9 mouse cellular contexts compared by ENCODE assay signal in the genomic region with DNA sequence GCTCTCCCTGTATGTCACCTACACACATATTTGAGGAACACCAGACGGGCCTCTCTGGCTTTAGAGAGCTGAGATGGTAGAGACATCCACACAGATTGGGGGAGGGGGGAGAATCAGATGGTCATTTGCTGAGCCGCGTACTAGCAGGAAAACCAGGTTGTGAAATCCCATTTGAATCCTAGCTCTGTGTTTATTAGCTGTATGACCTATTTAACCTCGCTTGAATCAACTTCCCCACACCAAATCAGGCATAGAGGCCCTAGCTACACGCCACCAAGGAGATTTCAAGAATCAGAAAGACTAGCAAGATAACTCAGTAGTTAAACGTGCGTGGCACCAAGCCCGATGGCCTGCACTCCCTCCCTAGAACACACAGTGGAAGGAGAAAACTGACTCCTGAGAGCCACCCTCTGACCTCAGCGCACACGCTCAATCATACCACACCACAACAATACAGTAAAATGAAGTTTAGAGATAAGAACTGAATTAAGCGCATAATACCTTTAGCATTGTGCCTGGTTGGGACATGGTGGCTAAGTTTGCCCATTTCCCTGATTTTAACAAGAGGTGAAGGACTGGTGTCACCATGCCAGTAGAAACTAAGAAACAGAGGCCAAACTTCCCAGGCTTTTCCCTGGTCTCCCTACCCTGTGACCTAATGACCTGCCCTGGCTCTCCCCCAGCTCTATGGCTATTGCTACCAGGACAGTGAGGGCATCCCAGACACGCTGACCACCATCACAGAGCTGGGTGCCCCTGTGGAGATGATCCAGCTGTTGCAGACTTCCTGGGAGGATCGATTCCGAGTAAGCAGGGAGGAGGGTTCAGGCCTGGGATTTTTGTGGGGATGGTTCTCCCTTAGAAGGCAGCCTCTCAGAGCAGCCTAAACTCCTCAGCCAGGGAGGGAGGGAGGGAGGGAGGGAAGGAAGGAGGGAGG. TPM values are rescaled to one million over a fixed set of nuclear protein-coding genes. Genes with fewer than 3 reads are reported as not detected.
DNase-seq lines count a peak whose midpoint lies in the region; ATAC-seq and TF ChIP-seq lines count a peak whose summit lies in the region.
"Had no signal": no experiment of that assay in that cellular context is flagged by ENCODE, and none has a peak within 500 bp of the region (broad histone marks: within the 10 kb centered on the region; RNA-seq: fewer than 3 reads in every experiment).

No protein-coding gene starts in this region.

- peaks cover 52% of the 10 kb centered on the region for H3K36me3 ChIP-seq in lung, embryonic 14.5 days (ENCODE audit: insufficient read depth)
- H3K36me3 ChIP-seq in heart, embryonic 14.5 days (ENCODE audit: control insufficient read depth, insufficient read depth, low read length): peaks cover 52% of the 10 kb centered on the region
- peaks cover 65% of the 10 kb centered on the region for H3K36me3 ChIP-seq in limb, embryonic 10.5 days

- peak overlapping the region; percentile 96 for H3K4me2 ChIP-seq in lung, embryonic 14.5 days
- H3K4me2 ChIP-seq in heart, embryonic 14.5 days (ENCODE audit: low read length): peak overlapping the region; percentile 95

- H3K9ac ChIP-seq in lung, embryonic 14.5 days: peak overlapping the region; percentile 11; the same call in 1 of the 2 replicates
- H3K9ac ChIP-seq in heart, embryonic 14.5 days (ENCODE audit: low read length): peak overlapping the region; percentile 99

- H3K27ac ChIP-seq in lung, embryonic 14.5 days (ENCODE audit: low read depth): peak overlapping the region; percentile 33; the same call in 1 of the 2 replicates
- peak overlapping the region; percentile 84 to 99 for H3K27ac ChIP-seq in heart, embryonic 14.5 days (replicated peaks in 1 of 2; ENCODE audit: control insufficient read depth in 1 of 2, insufficient read depth in 1 of 2, low read depth in 2 of 2, low read length in 2 of 2)
- peak overlapping the region; percentile 95 for H3K27ac ChIP-seq in limb, embryonic 10.5 days

- ATAC-seq in lung, embryonic 14.5 days (ENCODE audit: insufficient read depth): no peak
- no peak for ATAC-seq in heart, embryonic 14.5 days (ENCODE audit: insufficient number of reproducible peaks, insufficient read depth, low FRiP score, low read depth)

- peak overlapping the region; percentile 78; the same call in 1 of the 2 replicates for H3K4me3 ChIP-seq in lung, embryonic 14.5 days (ENCODE audit: low read depth, low read length)
- no peak overlapping the region for H3K4me3 ChIP-seq in lung, adult 2 months (replicated peaks; ENCODE audit: extremely low read depth, low read depth, low read length)
- peak overlapping the region; percentile 12 to 95 for H3K4me3 ChIP-seq in heart, embryonic 14.5 days (ENCODE audit: control insufficient read depth in 1 of 2, insufficient read depth in 1 of 2, low read depth in 1 of 2, low read length in 2 of 2)
- H3K4me3 ChIP-seq in limb, embryonic 10.5 days: peak overlapping the region; percentile 80

- no peak for TF ChIP-seq POLR2A in lung, adult 2 months (IDR thresholded peaks at IDR 0.05; ENCODE audit: borderline replicate concordance, extremely low read depth, low read depth, low read length)

- WGBS in lung, embryonic 14.5 days: 47% methylated on average over 14 of the region's 14 CpGs
- WGBS in lung, adult 2 months: 65% methylated on average over 14 of the region's 14 CpGs
- 31% methylated on average over 14 of the region's 14 CpGs for WGBS in heart, embryonic 14.5 days
- WGBS in limb, embryonic 10.5 days: 48% methylated on average over 14 of the region's 14 CpGs

- no peak for TF ChIP-seq CTCF in lung, embryonic 14.5 days (IDR thresholded peaks at IDR 0.05; ENCODE audit: low read depth)
- no peak for TF ChIP-seq CTCF in lung, adult 2 months (IDR thresholded peaks at IDR 0.05; ENCODE audit: insufficient read depth, low read length)

- peak; percentile 56 for DNase-seq in lung, embryonic 14.5 days
- no peak for DNase-seq in lung, adult 2 months
- DNase-seq in limb, embryonic 10.5 days (ENCODE audit: low spot score): no peak
- DNase-seq in skeletal muscle tissue, adult 2 months (ENCODE audit: low read depth, low spot score): peak; percentile 57
- no peak for DNase-seq in cerebellum, postnatal 25 days
- no peak for DNase-seq in retina, embryonic 14.5 days (ENCODE audit: low spot score)
- no peak for DNase-seq in frontal cortex, postnatal 14 days (ENCODE audit: low spot score in 2 of 2)
- DNase-seq: cerebellum, adult 11-12 months had no signal

- H3K9me3 ChIP-seq in lung, embryonic 14.5 days (ENCODE audit: low read depth, low read length): no peaks in the 10 kb centered on the region
- H3K9me3 ChIP-seq in heart, embryonic 14.5 days (ENCODE audit: control insufficient read depth, low read length): no peaks in the 10 kb centered on the region
- no peaks in the 10 kb centered on the region for H3K9me3 ChIP-seq in limb, embryonic 10.5 days (replicated peaks)

- H3K27me3 ChIP-seq in lung, embryonic 14.5 days (ENCODE audit: insufficient read depth, low read length): no peaks in the 10 kb centered on the region
- H3K27me3 ChIP-seq in heart, embryonic 14.5 days (ENCODE audit: control insufficient read depth, insufficient read depth, low read length): no peaks in the 10 kb centered on the region
- H3K27me3 ChIP-seq in limb, embryonic 10.5 days (ENCODE audit: low read depth, poor library complexity, severe bottlenecking): peaks cover 87% of the 10 kb centered on the region

- peaks cover 25% of the 10 kb centered on the region for H3K4me1 ChIP-seq in lung, embryonic 14.5 days (ENCODE audit: insufficient read depth)
- no peaks in the 10 kb centered on the region; the same call in 1 of the 2 replicates for H3K4me1 ChIP-seq in lung, adult 2 months (ENCODE audit: control insufficient read depth, insufficient read depth, low read length)
- H3K4me1 ChIP-seq in heart, embryonic 14.5 days (ENCODE audit: control insufficient read depth in 2 of 2, insufficient read depth in 2 of 2, low read length in 2 of 2): peaks cover 42 to 64% of the 10 kb centered on the region in 2 experiments
- peaks cover 90% of the 10 kb centered on the region for H3K4me1 ChIP-seq in limb, embryonic 10.5 days

RNA-seq across cellular contexts. Expression of gene Pkdcc, which starts 4.5 kb away (rescaled TPM):
- polyA plus RNA-seq in lung, embryonic 14.5 days (2014; fragmentation: Nextera tagmentation; extraction: Ambion mirVana): 21.1 and 25.3 TPM in 2 replicates
- polyA plus RNA-seq in lung, adult 2 months (2012; rRNA removed): 33.9 and 35.0 TPM in 2 replicates
- polyA plus RNA-seq in heart, embryonic 14.5 days (2014; fragmentation: Nextera tagmentation; extraction: Ambion mirVana): 12.5 and 20.2 TPM in 2 replicates
- polyA plus RNA-seq in limb, embryonic 10.5 days (2016; fragmentation: Nextera tagmentation; extraction: Ambion mirVana): 32.4 and 34.8 TPM in 2 replicates

Comparison
In these comparisons a context has a peak if more than half of its experiments do, and no peak if none do; other contexts are left out.
1. DNase-seq: peak in lung, embryonic 14.5 days (single experiment) and skeletal muscle tissue, adult 2 months (single experiment); none in lung, adult 2 months (single experiment), limb, embryonic 10.5 days (single experiment), cerebellum, postnatal 25 days (0 of 2), retina, embryonic 14.5 days (single experiment) and frontal cortex, postnatal 14 days (0 of 2).
2. H3K27ac ChIP-seq: peak in every context shown above with its lines; median percentile 95 in limb, embryonic 10.5 days; 92 in heart, embryonic 14.5 days; 33 in lung, embryonic 14.5 days.